Mouse (Mus musculus): ENCODE results near the gene Eif3l. TPM values are rescaled to one million over a fixed set of nuclear protein-coding genes. Genes with fewer than 3 reads are reported as not detected.
A peak's percentile ranks its signal among the peaks of the same experiment; 100 is the strongest.

Gene Eif3l
- polyA plus RNA-seq (2014; fragmentation: Nextera tagmentation; extraction: Ambion mirVana) = 141 and 182 TPM in 2 replicates

- ATAC-seq (ENCODE audit: low FRiP score, low TSS enrichment) = peak; percentile 74; the same call in 1 of the 2 replicates
- no peaks in the 10 kb centered on the region for H3K9me3 ChIP-seq (ENCODE audit: control insufficient read depth, low read length)
- H3K27me3 ChIP-seq (ENCODE audit: control insufficient read depth, insufficient read depth, low read length) = no peaks in the 10 kb centered on the region
These were observed at the start of gene Eif3l for GRCm38 (mm10) chr15:79074913-79075532. Eif3l (plus strand) TSS chr15:79075179.

DNA sequence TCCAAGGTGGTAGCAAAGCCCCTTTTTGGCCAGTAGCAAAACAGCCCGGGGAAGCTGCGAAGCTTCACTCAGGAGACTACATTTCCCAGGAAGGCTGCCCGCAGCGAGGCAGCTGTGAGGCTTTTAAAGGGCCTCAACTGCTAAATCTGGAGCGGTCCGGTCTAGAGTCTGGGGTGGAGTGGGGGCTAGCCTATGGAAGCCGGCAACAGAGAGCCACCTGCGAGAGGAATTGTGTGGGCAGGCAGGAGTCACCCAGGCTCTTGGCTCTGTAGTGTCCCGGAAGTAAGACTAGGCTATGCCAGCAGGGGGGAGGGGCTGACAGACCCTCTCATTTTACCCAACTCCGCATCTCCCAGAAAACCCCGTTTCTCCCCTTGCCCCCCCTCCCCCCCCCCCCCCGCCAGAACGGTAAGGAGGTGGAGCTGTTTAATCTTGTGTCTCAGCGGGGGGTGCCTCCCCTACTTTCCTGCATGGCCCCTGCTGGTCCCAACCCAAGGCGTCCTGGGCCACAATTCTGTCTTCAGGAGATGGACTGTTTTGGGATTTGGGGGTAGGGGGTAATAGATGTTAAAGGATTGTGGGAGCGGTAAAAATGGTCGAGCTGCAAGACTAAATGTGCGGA lies 49.2 kb upstream of the Eif3l start:
- peak overlapping the region; percentile 40 for H3K4me2 ChIP-seq (ENCODE audit: low read length)
- no peaks in the 10 kb centered on the region for H3K36me3 ChIP-seq (ENCODE audit: control insufficient read depth, insufficient read depth, low read length)
- H3K9me3 ChIP-seq (ENCODE audit: control insufficient read depth, low read length) = no peaks in the 10 kb centered on the region
- peak overlapping the region; percentile 37 for H3K9ac ChIP-seq (replicated peaks; ENCODE audit: low read length)
- 8% methylated on average over 17 of the region's 18 CpGs for WGBS
- no peak overlapping the region for H3K4me3 ChIP-seq (replicated peaks; ENCODE audit: low read depth, low read length)
- peaks cover 29% of the 10 kb centered on the region for H3K4me1 ChIP-seq (ENCODE audit: control insufficient read depth, insufficient read depth, low read length)
- DNase-seq (peak; percentile 40), ATAC-seq (ENCODE audit: low FRiP score, low TSS enrichment) (no peak)
- no peak overlapping the region for H3K27ac ChIP-seq (replicated peaks; ENCODE audit: low read depth, low read length)
- H3K27me3 ChIP-seq (ENCODE audit: control insufficient read depth, insufficient read depth, low read length) = no peaks in the 10 kb centered on the region

More at GRCm38 (mm10) chr15:79074913-79075532, at the start of gene Eif3l:
- WGBS = under 1% methylated on average over 49 of the region's 49 CpGs
- peak within 1 kb of the TSS; percentile 70 for H3K4me2 ChIP-seq (ENCODE audit: low read length)
- H3K4me1 ChIP-seq (ENCODE audit: control insufficient read depth, insufficient read depth, low read length) = peaks cover 12% of the 10 kb centered on the region
- peak; percentile 95 for DNase-seq
- H3K36me3 ChIP-seq (ENCODE audit: control insufficient read depth, insufficient read depth, low read length) = peaks cover 37% of the 10 kb centered on the region
- peak within 1 kb of the TSS; percentile 71 for H3K27ac ChIP-seq (replicated peaks; ENCODE audit: low read depth, low read length)
- peak within 1 kb of the TSS; percentile 59 for H3K4me3 ChIP-seq (replicated peaks; ENCODE audit: low read depth, low read length)
- peak within 1 kb of the TSS; percentile 64 for H3K9ac ChIP-seq (replicated peaks; ENCODE audit: low read length)

- ATAC-seq (ENCODE audit: low FRiP score, low TSS enrichment) = no peak
- Histone ChIP-seq H3K4me2 (ENCODE audit: low read length) (peak overlapping the region; percentile 99), H3K27me3 (ENCODE audit: control insufficient read depth, insufficient read depth, low read length) (no peaks in the 10 kb centered on the region), H3K4me3 (replicated peaks; ENCODE audit: low read depth, low read length) (no peak overlapping the region), H3K9me3 (ENCODE audit: control insufficient read depth, low read length) (no peaks in the 10 kb centered on the region), H3K36me3 (ENCODE audit: control insufficient read depth, insufficient read depth, low read length) (no peaks in the 10 kb centered on the region), H3K9ac (replicated peaks; ENCODE audit: low read length) (no peak overlapping the region; the same call in 1 of the 2 replicates), H3K4me1 (ENCODE audit: control insufficient read depth, insufficient read depth, low read length) (peaks cover 29% of the 10 kb centered on the region), H3K27ac (replicated peaks; ENCODE audit: low read depth, low read length) (no peak overlapping the region)
- 42% methylated on average over 14 of the region's 14 CpGs for WGBS
- peak; percentile 56 for DNase-seq
These were observed 48.3 kb upstream of the Eif3l start for GRCm38 (mm10) chr15:79026511-79027290.

- H3K4me1 ChIP-seq (ENCODE audit: control insufficient read depth, insufficient read depth, low read length) = peaks cover 32% of the 10 kb centered on the region
- ATAC-seq (ENCODE audit: low FRiP score, low TSS enrichment) (peak; percentile 42; the same call in 1 of the 2 replicates), DNase-seq (peak; percentile 31)
- H3K4me3 ChIP-seq (replicated peaks; ENCODE audit: low read depth, low read length) = peak overlapping the region; percentile 66
- H3K36me3 ChIP-seq (ENCODE audit: control insufficient read depth, insufficient read depth, low read length) = no peaks in the 10 kb centered on the region
- peak overlapping the region; percentile 93 for H3K27ac ChIP-seq (replicated peaks; ENCODE audit: low read depth, low read length)
- WGBS = 7% methylated on average over 46 of the region's 46 CpGs
- H3K27me3 ChIP-seq (ENCODE audit: control insufficient read depth, insufficient read depth, low read length) = no peaks in the 10 kb centered on the region
- no peaks in the 10 kb centered on the region for H3K9me3 ChIP-seq (ENCODE audit: control insufficient read depth, low read length)
- H3K9ac ChIP-seq (replicated peaks; ENCODE audit: low read length) = peak overlapping the region; percentile 98
- peak overlapping the region; percentile 99 for H3K4me2 ChIP-seq (ENCODE audit: low read length)
These were observed 47.4 kb upstream of the Eif3l start for GRCm38 (mm10) chr15:79027291-79028205.

DNA sequence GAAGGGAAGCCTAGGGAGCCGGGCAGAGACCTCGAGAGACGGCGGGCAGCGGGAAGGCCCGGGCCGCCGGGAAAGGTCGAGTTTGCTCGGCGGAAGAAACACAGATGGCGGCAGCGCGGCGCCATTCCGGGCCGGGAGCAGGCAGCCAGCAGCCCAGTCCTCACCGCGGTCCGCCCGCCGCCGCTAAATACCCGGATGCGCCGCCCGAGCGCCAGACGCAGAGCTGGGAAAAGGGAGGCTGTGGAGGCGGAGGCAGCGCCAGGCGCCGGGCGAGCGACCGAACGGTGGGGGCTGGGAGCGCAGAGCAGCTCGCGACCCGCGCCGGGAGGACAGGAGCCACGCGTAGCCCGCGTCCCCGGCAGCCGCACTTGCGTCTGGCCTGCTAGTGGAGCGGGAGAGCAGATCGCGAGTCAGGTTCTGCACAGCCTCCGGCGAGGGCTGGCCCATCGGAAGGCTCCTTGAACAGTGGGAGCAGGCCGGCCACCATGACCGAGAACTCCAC lies 46.7 kb upstream of the Eif3l start, which contains the start of gene H1f0:
TSS of gene H1f0 (plus strand) at position 214 of the 502 bp plus-strand sequence.
- DNase-seq (peak; percentile 94), ATAC-seq (ENCODE audit: low FRiP score, low TSS enrichment) (peak; percentile 85)
- Histone ChIP-seq H3K4me3 (replicated peaks; ENCODE audit: low read depth, low read length) (peak within 1 kb of the TSS; percentile 66), H3K9me3 (ENCODE audit: control insufficient read depth, low read length) (no peaks in the 10 kb centered on the region), H3K36me3 (ENCODE audit: control insufficient read depth, insufficient read depth, low read length) (no peaks in the 10 kb centered on the region), H3K27me3 (ENCODE audit: control insufficient read depth, insufficient read depth, low read length) (no peaks in the 10 kb centered on the region), H3K9ac (replicated peaks; ENCODE audit: low read length) (peak within 1 kb of the TSS; percentile 98), H3K4me2 (ENCODE audit: low read length) (peak within 1 kb of the TSS; percentile 99), H3K27ac (replicated peaks; ENCODE audit: low read depth, low read length) (peak within 1 kb of the TSS; percentile 93), H3K4me1 (ENCODE audit: control insufficient read depth, insufficient read depth, low read length) (peaks cover 32% of the 10 kb centered on the region)
- WGBS = under 1% methylated on average over 54 of the region's 58 CpGs

DNA sequence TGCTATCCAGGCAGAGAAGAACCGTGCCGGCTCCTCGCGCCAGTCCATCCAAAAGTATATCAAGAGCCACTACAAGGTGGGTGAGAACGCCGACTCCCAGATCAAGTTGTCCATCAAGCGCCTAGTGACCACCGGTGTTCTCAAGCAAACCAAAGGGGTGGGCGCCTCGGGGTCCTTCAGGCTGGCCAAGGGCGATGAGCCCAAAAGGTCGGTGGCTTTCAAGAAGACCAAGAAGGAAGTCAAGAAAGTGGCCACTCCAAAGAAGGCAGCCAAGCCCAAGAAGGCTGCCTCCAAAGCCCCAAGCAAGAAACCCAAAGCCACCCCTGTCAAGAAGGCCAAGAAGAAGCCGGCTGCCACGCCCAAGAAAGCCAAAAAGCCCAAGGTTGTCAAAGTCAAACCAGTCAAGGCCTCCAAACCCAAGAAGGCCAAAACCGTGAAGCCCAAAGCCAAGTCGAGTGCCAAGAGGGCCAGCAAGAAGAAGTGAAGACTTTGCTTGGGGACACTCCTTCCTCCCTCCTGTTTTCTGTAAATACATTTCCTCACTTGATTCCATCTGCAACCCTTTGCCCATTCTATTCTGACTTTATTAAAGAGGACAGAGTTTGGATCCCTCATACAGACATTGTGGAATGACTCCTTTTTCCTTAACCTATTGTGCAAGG lies 46.0 kb upstream of the Eif3l start:
- Histone ChIP-seq H3K9me3 (ENCODE audit: control insufficient read depth, low read length) (no peaks in the 10 kb centered on the region), H3K9ac (replicated peaks; ENCODE audit: low read length) (peak overlapping the region; percentile 98), H3K4me3 (replicated peaks; ENCODE audit: low read depth, low read length) (peak overlapping the region; percentile 66), H3K36me3 (ENCODE audit: control insufficient read depth, insufficient read depth, low read length) (no peaks in the 10 kb centered on the region), H3K4me1 (ENCODE audit: control insufficient read depth, insufficient read depth, low read length) (peaks cover 32% of the 10 kb centered on the region), H3K27me3 (ENCODE audit: control insufficient read depth, insufficient read depth, low read length) (no peaks in the 10 kb centered on the region), H3K27ac (replicated peaks; ENCODE audit: low read depth, low read length) (peak overlapping the region; percentile 93), H3K4me2 (ENCODE audit: low read length) (peak overlapping the region; percentile 99)
- 22% methylated on average over 16 of the region's 16 CpGs for WGBS
- DNase-seq (peak; percentile 20), ATAC-seq (ENCODE audit: low FRiP score, low TSS enrichment) (no peak)

DNA sequence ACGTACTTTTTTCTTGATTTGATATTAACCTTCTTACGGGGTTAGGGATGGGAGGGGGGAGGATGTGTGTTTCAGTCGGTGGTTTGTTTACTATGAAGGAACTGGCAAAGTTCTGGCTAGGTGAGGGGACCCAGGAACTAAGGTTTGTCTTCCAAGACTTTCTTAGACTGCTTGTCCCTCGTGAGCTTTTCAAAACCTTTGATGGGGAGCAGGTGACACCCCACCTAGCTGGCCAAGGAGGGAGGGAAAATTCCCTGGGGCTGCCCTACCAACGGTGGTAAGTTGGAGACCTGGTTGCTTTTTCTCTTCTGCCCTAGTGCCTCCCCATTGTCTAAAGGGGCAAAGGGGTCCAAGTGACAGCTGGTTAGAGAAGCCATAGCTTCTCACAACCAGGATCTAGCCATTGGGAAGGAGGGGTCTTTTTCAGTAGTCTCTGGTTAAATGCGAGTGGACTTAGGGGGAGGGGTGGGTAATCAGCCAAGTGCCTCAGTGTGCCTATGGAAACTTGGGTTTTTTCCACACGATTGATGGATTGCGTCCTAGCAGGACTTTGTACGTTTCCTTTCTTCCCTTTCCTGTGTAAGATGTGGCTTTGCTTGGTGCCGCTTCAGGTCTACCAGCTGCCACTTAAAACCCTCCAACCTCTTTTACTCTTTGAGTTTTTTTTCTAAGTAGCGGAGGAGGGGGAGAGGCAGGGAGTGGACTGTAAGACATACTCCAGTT lies 45.3 kb upstream of the Eif3l start:
- Histone ChIP-seq H3K4me2 (ENCODE audit: low read length) (peak overlapping the region; percentile 99), H3K27me3 (ENCODE audit: control insufficient read depth, insufficient read depth, low read length) (no peaks in the 10 kb centered on the region), H3K36me3 (ENCODE audit: control insufficient read depth, insufficient read depth, low read length) (no peaks in the 10 kb centered on the region), H3K9me3 (ENCODE audit: control insufficient read depth, low read length) (no peaks in the 10 kb centered on the region), H3K9ac (replicated peaks; ENCODE audit: low read length) (peak overlapping the region; percentile 98), H3K4me1 (ENCODE audit: control insufficient read depth, insufficient read depth, low read length) (peaks cover 32% of the 10 kb centered on the region), H3K4me3 (replicated peaks; ENCODE audit: low read depth, low read length) (peak overlapping the region; percentile 66), H3K27ac (replicated peaks; ENCODE audit: low read depth, low read length) (peak overlapping the region; percentile 26; the same call in 1 of the 2 replicates)
- no peak for ATAC-seq (ENCODE audit: low FRiP score, low TSS enrichment)
- WGBS = 7% methylated on average over 11 of the region's 11 CpGs
- DNase-seq = peak; percentile 42

All from midbrain, embryonic 14.5 days (tissue).